Mouse (Mus musculus): ENCODE data around the gene Olfr1040. TPM values are rescaled to one million over a fixed set of nuclear protein-coding genes. Genes with fewer than 3 reads are reported as not detected.
"Not testable (repeated sequence)": the region's sequence is repeated elsewhere in the genome, so short reads cannot be mapped to it uniquely, and the experiment has no call there.

Gene Olfr1040
- not detected in 2 replicates for polyA plus RNA-seq (2015; fragmentation: Nextera tagmentation; extraction: Ambion mirVana)

GRCm38 (mm10) chr2:86146632-86147031 lies at the start of gene Olfr1040:
Gene Olfr1040, minus strand, starts transcription at chr2:86146732.
- Histone ChIP-seq H3K27me3 (no peaks in the 10 kb centered on the region), H3K36me3 (no peaks in the 10 kb centered on the region), H3K4me1 (no peaks in the 10 kb centered on the region), H3K4me3 (replicated peaks) (no peak within 1 kb of the TSS), H3K4me2 (no peak within 1 kb of the TSS), H3K9ac (no peak within 1 kb of the TSS), H3K27ac (no peak within 1 kb of the TSS), H3K9me3 (replicated peaks) (no peaks in the 10 kb centered on the region)
- no peak for ATAC-seq (replicated peaks; ENCODE audit: low FRiP score)
- WGBS: 81% methylated on average over 1 of the region's 1 CpGs

GRCm38 (mm10) chr2:86195863-86196262 lies 49.3 kb upstream of the Olfr1040 start:
- 46% methylated on average over 1 of the region's 1 CpGs for WGBS
- Histone ChIP-seq H3K4me1 (no peaks in the 10 kb centered on the region), H3K4me2 (no peak overlapping the region), H3K27me3 (no peaks in the 10 kb centered on the region), H3K36me3 (no peaks in the 10 kb centered on the region), H3K9ac (no peak overlapping the region), H3K4me3 (replicated peaks) (no peak overlapping the region), H3K9me3 (replicated peaks) (no peaks in the 10 kb centered on the region), H3K27ac (no peak overlapping the region)
- no peak for ATAC-seq (replicated peaks; ENCODE audit: low FRiP score)

GRCm38 (mm10) chr2:86185583-86185982 lies 39.1 kb upstream of the Olfr1040 start, which contains the start of gene Olfr52:
Gene Olfr52, minus strand, starts transcription at chr2:86185683.
- H3K9ac ChIP-seq: no peak within 1 kb of the TSS
- no peaks in the 10 kb centered on the region for H3K4me1 ChIP-seq
- H3K4me3 ChIP-seq (replicated peaks): no peak within 1 kb of the TSS
- no peaks in the 10 kb centered on the region for H3K9me3 ChIP-seq (replicated peaks)
- no peaks in the 10 kb centered on the region for H3K27me3 ChIP-seq
- no peak for ATAC-seq (replicated peaks; ENCODE audit: low FRiP score)
- H3K4me2 ChIP-seq: no peak within 1 kb of the TSS
- H3K36me3 ChIP-seq: no peaks in the 10 kb centered on the region
- no peak within 1 kb of the TSS for H3K27ac ChIP-seq

GRCm38 (mm10) chr2:86179950-86180349 lies 33.4 kb upstream of the Olfr1040 start:
- Histone ChIP-seq H3K27me3 (no peaks in the 10 kb centered on the region), H3K9me3 (replicated peaks) (no peaks in the 10 kb centered on the region), H3K4me3 (replicated peaks) (no peak overlapping the region), H3K9ac (no peak overlapping the region), H3K4me2 (no peak overlapping the region), H3K27ac (no peak overlapping the region), H3K4me1 (no peaks in the 10 kb centered on the region), H3K36me3 (no peaks in the 10 kb centered on the region)
- WGBS: 84% methylated on average over 3 of the region's 3 CpGs
- ATAC-seq (replicated peaks; ENCODE audit: low FRiP score): no peak

GRCm38 (mm10) chr2:86177720-86178119 lies 31.2 kb upstream of the Olfr1040 start, which contains the start of gene Olfr1044:
Gene Olfr1044, minus strand, starts transcription at chr2:86177820.
- H3K27ac ChIP-seq: no peak within 1 kb of the TSS
- no peak for ATAC-seq (replicated peaks; ENCODE audit: low FRiP score)
- H3K4me2 ChIP-seq: no peak within 1 kb of the TSS

GRCm38 (mm10) chr2:86175422-86175821 lies 28.9 kb upstream of the Olfr1040 start:
- H3K27ac ChIP-seq; ATAC-seq (replicated peaks; ENCODE audit: low FRiP score); H3K4me1 ChIP-seq; H3K9me3 ChIP-seq (replicated peaks); H3K4me3 ChIP-seq (replicated peaks); H3K27me3 ChIP-seq; H3K36me3 ChIP-seq; H3K4me2 ChIP-seq; H3K9ac ChIP-seq: not testable (repeated sequence)
- 88% methylated on average over 7 of the region's 7 CpGs for WGBS

More at GRCm38 (mm10) chr2:86177720-86178119, 31.2 kb upstream of the Olfr1040 start, which contains the start of gene Olfr1044:
- H3K9ac ChIP-seq: no peak within 1 kb of the TSS
- no peaks in the 10 kb centered on the region for H3K27me3 ChIP-seq
- H3K36me3 ChIP-seq: no peaks in the 10 kb centered on the region
- no peaks in the 10 kb centered on the region for H3K4me1 ChIP-seq
- no peaks in the 10 kb centered on the region for H3K9me3 ChIP-seq (replicated peaks)
- no peak within 1 kb of the TSS for H3K4me3 ChIP-seq (replicated peaks)

GRCm38 (mm10) chr2:86167422-86167821 lies 20.9 kb upstream of the Olfr1040 start, which contains the start of gene Olfr1043:
Gene Olfr1043, minus strand, starts transcription at chr2:86167522.
- Histone ChIP-seq H3K9ac (no peak within 1 kb of the TSS), H3K27me3 (no peaks in the 10 kb centered on the region), H3K9me3 (replicated peaks) (no peaks in the 10 kb centered on the region), H3K4me2 (no peak within 1 kb of the TSS), H3K4me1 (no peaks in the 10 kb centered on the region), H3K27ac (no peak within 1 kb of the TSS), H3K36me3 (no peaks in the 10 kb centered on the region), H3K4me3 (replicated peaks) (no peak within 1 kb of the TSS)
- ATAC-seq (replicated peaks; ENCODE audit: low FRiP score): no peak
- 86% methylated on average over 2 of the region's 2 CpGs for WGBS

- no peaks in the 10 kb centered on the region for H3K9me3 ChIP-seq (replicated peaks)
- no peaks in the 10 kb centered on the region for H3K4me1 ChIP-seq
- no peaks in the 10 kb centered on the region for H3K36me3 ChIP-seq
- H3K4me3 ChIP-seq (replicated peaks): no peak within 1 kb of the TSS
- no peak within 1 kb of the TSS for H3K4me2 ChIP-seq
- no peaks in the 10 kb centered on the region for H3K27me3 ChIP-seq
- no peak for ATAC-seq (replicated peaks; ENCODE audit: low FRiP score)
- no peak within 1 kb of the TSS for H3K9ac ChIP-seq
- 97% methylated on average over 2 of the region's 2 CpGs for WGBS
- H3K27ac ChIP-seq: no peak within 1 kb of the TSS
These were observed 15.2 kb upstream of the Olfr1040 start, which contains the start of gene Olfr1042 for GRCm38 (mm10) chr2:86161738-86162137. Gene Olfr1042, minus strand, starts transcription at chr2:86161838.

- Histone ChIP-seq H3K4me2 (no peak within 1 kb of the TSS), H3K27me3 (no peaks in the 10 kb centered on the region), H3K27ac (no peak within 1 kb of the TSS), H3K9ac (no peak within 1 kb of the TSS), H3K36me3 (no peaks in the 10 kb centered on the region), H3K9me3 (replicated peaks) (no peaks in the 10 kb centered on the region), H3K4me1 (no peaks in the 10 kb centered on the region), H3K4me3 (replicated peaks) (no peak within 1 kb of the TSS)
- 95% methylated on average over 1 of the region's 1 CpGs for WGBS
- no peak for ATAC-seq (replicated peaks; ENCODE audit: low FRiP score)
These were observed 10.7 kb downstream of the Olfr1040 start, which contains the start of gene Olfr1039 for GRCm38 (mm10) chr2:86135828-86136227. Gene Olfr1039, minus strand, starts transcription at chr2:86135928.

Other genes with a start within 250 kb of the Olfr1040 start
- not detected in 2 replicates for gene Olfr1024, start 241.7 kb downstream of the Olfr1040 start, polyA plus RNA-seq (2015; fragmentation: Nextera tagmentation; extraction: Ambion mirVana)
- gene Olfr1025-ps1, start 231.5 kb downstream of the Olfr1040 start, polyA plus RNA-seq (2015; fragmentation: Nextera tagmentation; extraction: Ambion mirVana): not detected in 2 replicates
- gene Olfr1026, start 225.2 kb downstream of the Olfr1040 start, polyA plus RNA-seq (2015; fragmentation: Nextera tagmentation; extraction: Ambion mirVana): not detected in 2 replicates
- not detected in 2 replicates for gene Olfr1028, start 196.3 kb downstream of the Olfr1040 start, polyA plus RNA-seq (2015; fragmentation: Nextera tagmentation; extraction: Ambion mirVana)
- gene Olfr1029, start 172.8 kb downstream of the Olfr1040 start, polyA plus RNA-seq (2015; fragmentation: Nextera tagmentation; extraction: Ambion mirVana): not detected in 2 replicates
- gene Olfr1030, start 167.5 kb downstream of the Olfr1040 start, polyA plus RNA-seq (2015; fragmentation: Nextera tagmentation; extraction: Ambion mirVana): not detected in 2 replicates
- not detected in 2 replicates for gene Olfr1031, start 156.4 kb downstream of the Olfr1040 start, polyA plus RNA-seq (2015; fragmentation: Nextera tagmentation; extraction: Ambion mirVana)
- gene Olfr1032, start 141.2 kb downstream of the Olfr1040 start, polyA plus RNA-seq (2015; fragmentation: Nextera tagmentation; extraction: Ambion mirVana): not detected in 2 replicates
- 4.0 and 4.9 TPM in 2 replicates for gene Olfr1033, start 126.1 kb downstream of the Olfr1040 start, polyA plus RNA-seq (2015; fragmentation: Nextera tagmentation; extraction: Ambion mirVana)
- 0.04 and 0.10 TPM in 2 replicates for gene Olfr1034, start 100.9 kb downstream of the Olfr1040 start, polyA plus RNA-seq (2015; fragmentation: Nextera tagmentation; extraction: Ambion mirVana)
- not detected in 2 replicates for gene Olfr1036, start 72.7 kb downstream of the Olfr1040 start, polyA plus RNA-seq (2015; fragmentation: Nextera tagmentation; extraction: Ambion mirVana)
- gene Olfr1037, start 59.3 kb downstream of the Olfr1040 start, polyA plus RNA-seq (2015; fragmentation: Nextera tagmentation; extraction: Ambion mirVana): not detected in 2 replicates
- gene Olfr1039, start 10.8 kb downstream of the Olfr1040 start, polyA plus RNA-seq (2015; fragmentation: Nextera tagmentation; extraction: Ambion mirVana): not detected in 2 replicates
- not detected in 2 replicates for gene Olfr1042, start 15.1 kb upstream of the Olfr1040 start, polyA plus RNA-seq (2015; fragmentation: Nextera tagmentation; extraction: Ambion mirVana)
- not detected in 2 replicates for gene Olfr1043, start 20.8 kb upstream of the Olfr1040 start, polyA plus RNA-seq (2015; fragmentation: Nextera tagmentation; extraction: Ambion mirVana)
- gene Olfr1044, start 31.1 kb upstream of the Olfr1040 start, polyA plus RNA-seq (2015; fragmentation: Nextera tagmentation; extraction: Ambion mirVana): not detected in 2 replicates
- not detected in 2 replicates for gene Olfr52, start 39.0 kb upstream of the Olfr1040 start, polyA plus RNA-seq (2015; fragmentation: Nextera tagmentation; extraction: Ambion mirVana)
- not detected in 2 replicates for gene Olfr1045, start 56.3 kb upstream of the Olfr1040 start, polyA plus RNA-seq (2015; fragmentation: Nextera tagmentation; extraction: Ambion mirVana)
- gene Olfr1046, start 72.6 kb upstream of the Olfr1040 start, polyA plus RNA-seq (2015; fragmentation: Nextera tagmentation; extraction: Ambion mirVana): not detected in 2 replicates
- not detected in 2 replicates for gene Olfr1047, start 84.7 kb upstream of the Olfr1040 start, polyA plus RNA-seq (2015; fragmentation: Nextera tagmentation; extraction: Ambion mirVana)
- gene Olfr1048, start 93.6 kb upstream of the Olfr1040 start, polyA plus RNA-seq (2015; fragmentation: Nextera tagmentation; extraction: Ambion mirVana): not detected in 2 replicates
- not detected in 2 replicates for gene Olfr1049, start 111.6 kb upstream of the Olfr1040 start, polyA plus RNA-seq (2015; fragmentation: Nextera tagmentation; extraction: Ambion mirVana)
- gene Olfr1051, start 132.4 kb upstream of the Olfr1040 start, polyA plus RNA-seq (2015; fragmentation: Nextera tagmentation; extraction: Ambion mirVana): not detected in 2 replicates
- gene Olfr1052, start 145.7 kb upstream of the Olfr1040 start, polyA plus RNA-seq (2015; fragmentation: Nextera tagmentation; extraction: Ambion mirVana): not detected in 2 replicates
- not detected in 2 replicates for gene Olfr1053, start 168.6 kb upstream of the Olfr1040 start, polyA plus RNA-seq (2015; fragmentation: Nextera tagmentation; extraction: Ambion mirVana)
- not detected in 2 replicates for gene Olfr1054, start 188.7 kb upstream of the Olfr1040 start, polyA plus RNA-seq (2015; fragmentation: Nextera tagmentation; extraction: Ambion mirVana)
- gene Olfr1055, start 203.6 kb upstream of the Olfr1040 start, polyA plus RNA-seq (2015; fragmentation: Nextera tagmentation; extraction: Ambion mirVana): not detected in 2 replicates
- gene Olfr1056, start 215.7 kb upstream of the Olfr1040 start, polyA plus RNA-seq (2015; fragmentation: Nextera tagmentation; extraction: Ambion mirVana): not detected in 2 replicates
- gene Olfr1057, start 231.7 kb upstream of the Olfr1040 start, polyA plus RNA-seq (2015; fragmentation: Nextera tagmentation; extraction: Ambion mirVana): not detected in 2 replicates
- gene Olfr1058, start 241.8 kb upstream of the Olfr1040 start, polyA plus RNA-seq (2015; fragmentation: Nextera tagmentation; extraction: Ambion mirVana): not detected in 2 replicates